13 mouse cellular contexts compared by ENCODE assay signal in genomic region chr15:98973015-98973614, GRCm38 (mm10). TPM values are rescaled to one million over a fixed set of nuclear protein-coding genes. Genes with fewer than 3 reads are reported as not detected.
DNase-seq lines count a peak whose midpoint lies in the region; ATAC-seq and TF ChIP-seq lines count a peak whose summit lies in the region.
"Had no signal": no experiment of that assay in that cellular context is flagged by ENCODE, and none has a peak within 500 bp of the region (broad histone marks: within the 10 kb centered on the region; RNA-seq: fewer than 3 reads in every experiment).

No protein-coding gene starts in this region.

- ATAC-seq in forebrain, embryonic 15.5 days (replicated peaks) = no peak
- ATAC-seq in kidney, embryonic 15.5 days (replicated peaks; ENCODE audit: low FRiP score) = peak; percentile 47; the same call in 1 of the 2 replicates
- ATAC-seq in neural tube, embryonic 14.5 days (ENCODE audit: low read depth) = no peak
- ATAC-seq: CD4-positive, CD25-positive, alpha-beta regulatory T cell, adult 4 months had no signal

- peak overlapping the region; percentile 98 for H3K27ac ChIP-seq in layer of hippocampus, adult 2 months
- H3K27ac ChIP-seq in forebrain, embryonic 15.5 days (replicated peaks) = peak overlapping the region; percentile 95
- peak overlapping the region; percentile 86 for H3K27ac ChIP-seq in kidney, embryonic 15.5 days
- peak overlapping the region; percentile 95 for H3K27ac ChIP-seq in neural tube, embryonic 14.5 days (ENCODE audit: low read depth, low read length)

- H3K9ac ChIP-seq in forebrain, embryonic 15.5 days (replicated peaks) = no peak overlapping the region
- no peak overlapping the region for H3K9ac ChIP-seq in kidney, embryonic 15.5 days
- 0 out of 2 replicates have a peak overlapping the region, but pooled peaks have one; percentile 8 for H3K9ac ChIP-seq in neural tube, embryonic 14.5 days (replicated peaks; ENCODE audit: low read depth, low read length)

- peaks cover 57% of the 10 kb centered on the region for H3K4me1 ChIP-seq in forebrain, embryonic 15.5 days
- H3K4me1 ChIP-seq in kidney, embryonic 15.5 days = peaks cover 47% of the 10 kb centered on the region
- H3K4me1 ChIP-seq in neural tube, embryonic 14.5 days (ENCODE audit: control insufficient read depth, insufficient read depth, low read length) = peaks cover 58% of the 10 kb centered on the region

- no peak for TF ChIP-seq CTCF in layer of hippocampus, adult 2 months (conservative IDR thresholded peaks at IDR 0.05)

- DNase-seq in layer of hippocampus, adult 2 months (ENCODE audit: low spot score in 2 of 2) = no peak
- no peak for DNase-seq in layer of hippocampus, adult 9-10 months (ENCODE audit: low spot score)
- DNase-seq in right cerebral cortex, postnatal 36 days (ENCODE audit: low spot score in 2 of 2) = no peak
- no peak for DNase-seq in lung, postnatal 14 days
- no peak for DNase-seq in heart, adult 9 months (ENCODE audit: low spot score in 2 of 2)
- DNase-seq: gastrocnemius, postnatal 25 days; liver; right cerebral cortex, postnatal 25 days had no signal

- 85% methylated on average over 9 of the region's 9 CpGs for WGBS in forebrain, embryonic 15.5 days
- 62% methylated on average over 9 of the region's 9 CpGs for WGBS in kidney, embryonic 15.5 days
- WGBS in neural tube, embryonic 14.5 days = 55% methylated on average over 9 of the region's 9 CpGs

- H3K27me3 ChIP-seq in forebrain, embryonic 15.5 days = no peaks in the 10 kb centered on the region
- no peaks in the 10 kb centered on the region for H3K27me3 ChIP-seq in kidney, embryonic 15.5 days
- H3K27me3 ChIP-seq in neural tube, embryonic 14.5 days (ENCODE audit: control insufficient read depth, insufficient read depth, low read length) = no peaks in the 10 kb centered on the region

- no peak overlapping the region for H3K4me2 ChIP-seq in forebrain, embryonic 15.5 days (replicated peaks)
- peak overlapping the region; percentile 34 for H3K4me2 ChIP-seq in kidney, embryonic 15.5 days
- H3K4me2 ChIP-seq in neural tube, embryonic 14.5 days (ENCODE audit: low read depth, low read length) = no peak overlapping the region; the same call in 1 of the 2 replicates

- no peaks in the 10 kb centered on the region for H3K36me3 ChIP-seq in forebrain, embryonic 15.5 days
- H3K36me3 ChIP-seq in kidney, embryonic 15.5 days = no peaks in the 10 kb centered on the region
- no peaks in the 10 kb centered on the region for H3K36me3 ChIP-seq in neural tube, embryonic 14.5 days (ENCODE audit: control insufficient read depth, insufficient read depth, low read length)

- no peaks in the 10 kb centered on the region for H3K9me3 ChIP-seq in forebrain, embryonic 15.5 days
- no peaks in the 10 kb centered on the region for H3K9me3 ChIP-seq in kidney, embryonic 15.5 days (replicated peaks)
- H3K9me3 ChIP-seq in neural tube, embryonic 14.5 days (ENCODE audit: control insufficient read depth, low read length) = no peaks in the 10 kb centered on the region
- H3K9me3 ChIP-seq: megakaryocyte, embryonic 14.5 days had no signal

- no peak overlapping the region for H3K4me3 ChIP-seq in layer of hippocampus, adult 2 months
- no peak overlapping the region for H3K4me3 ChIP-seq in forebrain, embryonic 15.5 days
- H3K4me3 ChIP-seq in kidney, embryonic 15.5 days (replicated peaks) = no peak overlapping the region
- no peak overlapping the region for H3K4me3 ChIP-seq in neural tube, embryonic 14.5 days (ENCODE audit: low read depth, low read length)
- H3K4me3 ChIP-seq: megakaryocyte, embryonic 14.5 days had no signal

RNA-seq across cellular contexts. Expression of gene Tuba1a, which starts 19.6 kb away (rescaled TPM):
- total RNA-seq in layer of hippocampus, adult 2 months (2021) = 100 to 1,000 TPM; 768 to 781 TPM
- polyA plus RNA-seq in forebrain, embryonic 15.5 days (2015; fragmentation: Nextera tagmentation; extraction: Ambion mirVana) = 14,933 and 15,115 TPM in 2 replicates
- 854 and 1,029 TPM in 2 replicates for polyA plus RNA-seq in kidney, embryonic 15.5 days (2015; fragmentation: Nextera tagmentation; extraction: Ambion mirVana)
- polyA plus RNA-seq in neural tube, embryonic 14.5 days (2014; fragmentation: Nextera tagmentation; extraction: Ambion mirVana) = 13,706 and 14,496 TPM in 2 replicates

RNA-seq across cellular contexts. Expression of gene Gm49450, which starts 19.8 kb away (rescaled TPM):
- not detected for total RNA-seq in layer of hippocampus, adult 2 months (2021)
- not detected in 2 replicates for polyA plus RNA-seq in forebrain, embryonic 15.5 days (2015; fragmentation: Nextera tagmentation; extraction: Ambion mirVana)
- polyA plus RNA-seq in kidney, embryonic 15.5 days (2015; fragmentation: Nextera tagmentation; extraction: Ambion mirVana) = not detected in 2 replicates
- not detected in 2 replicates for polyA plus RNA-seq in neural tube, embryonic 14.5 days (2014; fragmentation: Nextera tagmentation; extraction: Ambion mirVana)
- total RNA-seq: gastrocnemius, postnatal 25 days had no signal
- polyA plus RNA-seq: CD4-positive, CD25-positive, alpha-beta regulatory T cell, adult 4 months had no signal

RNA-seq across cellular contexts. Expression of gene Tuba1b, which starts 38.8 kb away (rescaled TPM):
- 100 to 1,000 TPM; 466 to 491 TPM for total RNA-seq in layer of hippocampus, adult 2 months (2021)
- 1,138 and 1,204 TPM in 2 replicates for polyA plus RNA-seq in forebrain, embryonic 15.5 days (2015; fragmentation: Nextera tagmentation; extraction: Ambion mirVana)
- 1,698 and 1,797 TPM in 2 replicates for polyA plus RNA-seq in kidney, embryonic 15.5 days (2015; fragmentation: Nextera tagmentation; extraction: Ambion mirVana)
- polyA plus RNA-seq in neural tube, embryonic 14.5 days (2014; fragmentation: Nextera tagmentation; extraction: Ambion mirVana) = 1,186 and 1,301 TPM in 2 replicates

RNA-seq across cellular contexts. Expression of gene Lmbr1l, which starts 55.1 kb away (rescaled TPM):
- 10 to 100 TPM; 17.0 to 20.6 TPM for total RNA-seq in layer of hippocampus, adult 2 months (2021)
- polyA plus RNA-seq in forebrain, embryonic 15.5 days (2015; fragmentation: Nextera tagmentation; extraction: Ambion mirVana) = 43.2 and 45.2 TPM in 2 replicates
- 16.4 and 17.6 TPM in 2 replicates for polyA plus RNA-seq in kidney, embryonic 15.5 days (2015; fragmentation: Nextera tagmentation; extraction: Ambion mirVana)
- 7.3 and 10.5 TPM in 2 replicates for polyA plus RNA-seq in neural tube, embryonic 14.5 days (2014; fragmentation: Nextera tagmentation; extraction: Ambion mirVana)

RNA-seq across cellular contexts. Expression of gene Tuba1c, which starts 56.6 kb away (rescaled TPM):
- 10 to 100 TPM; 49.6 to 51.1 TPM for total RNA-seq in layer of hippocampus, adult 2 months (2021)
- polyA plus RNA-seq in forebrain, embryonic 15.5 days (2015; fragmentation: Nextera tagmentation; extraction: Ambion mirVana) = 45.7 and 53.5 TPM in 2 replicates
- polyA plus RNA-seq in kidney, embryonic 15.5 days (2015; fragmentation: Nextera tagmentation; extraction: Ambion mirVana) = 180 and 185 TPM in 2 replicates
- polyA plus RNA-seq in neural tube, embryonic 14.5 days (2014; fragmentation: Nextera tagmentation; extraction: Ambion mirVana) = 7.3 and 11.5 TPM in 2 replicates

Comparison
In these comparisons a context has a peak if more than half of its experiments do, and no peak if none do; other contexts are left out.
1. RNA of gene Tuba1a, which starts 19.6 kb away (polyA plus RNA-seq): 14,933 to 15,115 TPM in forebrain, embryonic 15.5 days and 13,706 to 14,496 TPM in neural tube, embryonic 14.5 days; 854 to 1,029 TPM in kidney, embryonic 15.5 days; every median in the first group is over 10 times any median in the second.
2. Peak in every context shown above with its lines, with median percentiles within 50 percentile points of each other: H3K27ac ChIP-seq.